Mouse (Mus musculus) neural tube, postnatal 0 days (tissue): ENCODE results near the gene Mcee. TPM values are rescaled to one million over a fixed set of nuclear protein-coding genes. Genes with fewer than 3 reads are reported as not detected.

Experiments used
- polyA plus RNA-seq: library from polyadenylated mRNA; unstranded; fragments of >200 nt; fragmentation: Nextera tagmentation; extraction: Ambion mirVana; gene quantifications from 2 replicates; pipeline ENCODE4 v1.2.1, GENCODE M21; 2015

Gene Mcee
- 68.6 and 85.5 TPM in 2 replicates for polyA plus RNA-seq

GRCm38 (mm10) chr7:64392122-64392818 is at the start of gene Mcee, which contains the start of gene Mphosph10:
Gene Mcee, plus strand, starts transcription at chr7:64392607.
Gene Mphosph10, minus strand, starts transcription at chr7:64392268.

GRCm38 (mm10) chr7:64373830-64374562 is 18.4 kb upstream of the Mcee start, which contains the start of gene Fan1:
Gene Fan1, minus strand, starts transcription at chr7:64374095.

Other genes with a start within 250 kb of the Mcee start
- 0.45 and 0.88 TPM in 2 replicates for gene Trpm1, start 238.8 kb upstream of the Mcee start, polyA plus RNA-seq
- gene Mtmr10, start 105.0 kb upstream of the Mcee start, polyA plus RNA-seq, result 11.5 and 12.6 TPM in 2 replicates
- gene Fan1, start 18.5 kb upstream of the Mcee start, polyA plus RNA-seq, result 5.2 and 5.3 TPM in 2 replicates
- gene Mphosph10, start 339 bp upstream of the Mcee start, polyA plus RNA-seq, result 21.5 and 23.4 TPM in 2 replicates
- 175 and 187 TPM in 2 replicates for gene Apba2, start 109.1 kb downstream of the Mcee start, polyA plus RNA-seq